23 mouse cellular contexts compared by ENCODE assay signal in genomic region chr5:123035089-123035488, GRCm38 (mm10). TPM values are rescaled to one million over a fixed set of nuclear protein-coding genes. Genes with fewer than 3 reads are reported as not detected.
DNase-seq lines count a peak whose midpoint lies in the region; ATAC-seq lines count a peak whose summit lies in the region.
"Had no signal": no experiment of that assay in that cellular context is flagged by ENCODE, and none has a peak within 500 bp of the region (broad histone marks: within the 10 kb centered on the region; RNA-seq: fewer than 3 reads in every experiment).

No protein-coding gene starts in this region.

- no peak for ATAC-seq in limb, embryonic 15.5 days (ENCODE audit: insufficient number of reproducible peaks, low FRiP score, low TSS enrichment, low read depth)
- peak; percentile 64 for ATAC-seq in liver, embryonic 13.5 days (ENCODE audit: low read depth)
- ATAC-seq in stomach, embryonic 16.5 days (ENCODE audit: insufficient read depth, low FRiP score): peak; percentile 31; the same call in 1 of the 2 replicates
- ATAC-seq: hindbrain, embryonic 16.5 days; midbrain, embryonic 15.5 days had no signal

- H3K4me1 ChIP-seq in limb, embryonic 15.5 days: peaks cover 22% of the 10 kb centered on the region
- H3K4me1 ChIP-seq in limb, embryonic 10.5 days: peaks cover 14% of the 10 kb centered on the region
- H3K4me1 ChIP-seq in erythroblast, embryonic 14.5 days (ENCODE audit: control insufficient read depth): peaks cover 52% of the 10 kb centered on the region
- peaks cover 38% of the 10 kb centered on the region for H3K4me1 ChIP-seq in liver, embryonic 13.5 days (replicated peaks)
- peaks cover 14% of the 10 kb centered on the region for H3K4me1 ChIP-seq in stomach, embryonic 16.5 days (ENCODE audit: control insufficient read depth, insufficient read depth, low read length)

- WGBS in limb, embryonic 15.5 days: 84% methylated on average over 4 of the region's 4 CpGs
- WGBS in limb, embryonic 10.5 days: 91% methylated on average over 4 of the region's 4 CpGs
- WGBS in liver, embryonic 13.5 days (ENCODE audit: insufficient replicate concordance): 84% methylated on average over 4 of the region's 4 CpGs
- 74% methylated on average over 4 of the region's 4 CpGs for WGBS in stomach, embryonic 16.5 days

- peak overlapping the region; percentile 43; the same call in 1 of the 2 replicates for H3K27ac ChIP-seq in limb, embryonic 15.5 days
- no peak overlapping the region for H3K27ac ChIP-seq in limb, embryonic 10.5 days
- peak overlapping the region; percentile 72 for H3K27ac ChIP-seq in liver, embryonic 13.5 days
- H3K27ac ChIP-seq in stomach, embryonic 16.5 days (ENCODE audit: low read length): 0 out of 2 replicates have a peak overlapping the region, but pooled peaks have one; percentile 49
- H3K27ac ChIP-seq: embryonic facial prominence, embryonic 10.5 days; forebrain, embryonic 12.5 days; heart, embryonic 10.5 days; hindbrain, embryonic 10.5 days; lung, embryonic 15.5 days; midbrain, embryonic 15.5 days; neural tube, embryonic 12.5 days had no signal

- no peak for DNase-seq in limb, embryonic 10.5 days (ENCODE audit: low spot score)
- no peak for DNase-seq in liver, embryonic 13.5 days
- no peak for DNase-seq in right cerebral cortex, adult 18-20 months
- no peak for DNase-seq in right cerebral cortex, postnatal 4 days
- DNase-seq in frontal cortex, postnatal 36 days (ENCODE audit: low spot score in 2 of 2): no peak
- DNase-seq: cerebellum, adult 11 months; layer of hippocampus, postnatal 36 days had no signal

- H3K4me2 ChIP-seq in limb, embryonic 15.5 days: no peak overlapping the region
- peak overlapping the region; percentile 23 for H3K4me2 ChIP-seq in liver, embryonic 13.5 days
- no peak overlapping the region for H3K4me2 ChIP-seq in stomach, embryonic 16.5 days (ENCODE audit: low read depth, low read length)
- H3K4me2 ChIP-seq: forebrain, embryonic 12.5 days; limb, embryonic 12.5 days; lung, embryonic 15.5 days; midbrain, embryonic 15.5 days; neural tube, embryonic 12.5 days; stomach, embryonic 15.5 days had no signal

- no peaks in the 10 kb centered on the region for H3K9me3 ChIP-seq in limb, embryonic 15.5 days
- no peaks in the 10 kb centered on the region for H3K9me3 ChIP-seq in limb, embryonic 10.5 days (replicated peaks)
- no peaks in the 10 kb centered on the region for H3K9me3 ChIP-seq in erythroblast, embryonic 14.5 days (ENCODE audit: control insufficient read depth, low read length)
- no peaks in the 10 kb centered on the region for H3K9me3 ChIP-seq in liver, embryonic 13.5 days (replicated peaks)
- no peaks in the 10 kb centered on the region for H3K9me3 ChIP-seq in stomach, embryonic 16.5 days (replicated peaks; ENCODE audit: control insufficient read depth, low read length)
- H3K9me3 ChIP-seq: forebrain, embryonic 12.5 days; heart, embryonic 10.5 days; lung, embryonic 15.5 days; midbrain, embryonic 15.5 days; neural tube, embryonic 12.5 days; stomach, embryonic 15.5 days had no signal

- no peak overlapping the region for H3K9ac ChIP-seq in limb, embryonic 15.5 days
- peak overlapping the region; percentile 26; the same call in 1 of the 2 replicates for H3K9ac ChIP-seq in liver, embryonic 13.5 days
- H3K9ac ChIP-seq in stomach, embryonic 16.5 days (ENCODE audit: low read length): no peak overlapping the region
- H3K9ac ChIP-seq: forebrain, embryonic 12.5 days; limb, embryonic 12.5 days; lung, embryonic 15.5 days; midbrain, embryonic 15.5 days; neural tube, embryonic 12.5 days; stomach, embryonic 15.5 days had no signal

- no peak overlapping the region for H3K4me3 ChIP-seq in limb, embryonic 15.5 days
- no peak overlapping the region for H3K4me3 ChIP-seq in limb, embryonic 10.5 days
- peak overlapping the region; percentile 14 for H3K4me3 ChIP-seq in erythroblast, embryonic 14.5 days (replicated peaks)
- H3K4me3 ChIP-seq in liver, embryonic 13.5 days (replicated peaks): no peak overlapping the region
- no peak overlapping the region for H3K4me3 ChIP-seq in stomach, embryonic 16.5 days (replicated peaks; ENCODE audit: low read length)
- H3K4me3 ChIP-seq: embryonic facial prominence, embryonic 10.5 days; forebrain, embryonic 12.5 days; heart, embryonic 10.5 days; hindbrain, embryonic 10.5 days; limb, embryonic 12.5 days; lung, embryonic 15.5 days; midbrain, embryonic 15.5 days; neural tube, embryonic 12.5 days; stomach, embryonic 15.5 days had no signal

- no peaks in the 10 kb centered on the region for H3K27me3 ChIP-seq in limb, embryonic 15.5 days
- H3K27me3 ChIP-seq in limb, embryonic 10.5 days (ENCODE audit: low read depth, poor library complexity, severe bottlenecking): no peaks in the 10 kb centered on the region
- no peaks in the 10 kb centered on the region; the same call in 1 of the 2 replicates for H3K27me3 ChIP-seq in erythroblast, embryonic 14.5 days (ENCODE audit: control insufficient read depth)
- H3K27me3 ChIP-seq in liver, embryonic 13.5 days: no peaks in the 10 kb centered on the region
- H3K27me3 ChIP-seq in stomach, embryonic 16.5 days (ENCODE audit: control insufficient read depth, insufficient read depth, low read length): no peaks in the 10 kb centered on the region
- H3K27me3 ChIP-seq: forebrain, embryonic 12.5 days; limb, embryonic 12.5 days; lung, embryonic 15.5 days; midbrain, embryonic 15.5 days; neural tube, embryonic 12.5 days; stomach, embryonic 15.5 days had no signal

- peaks cover 12% of the 10 kb centered on the region; the same call in 1 of the 2 replicates for H3K36me3 ChIP-seq in limb, embryonic 15.5 days
- peaks cover 24% of the 10 kb centered on the region for H3K36me3 ChIP-seq in limb, embryonic 10.5 days
- H3K36me3 ChIP-seq in erythroblast, embryonic 14.5 days (ENCODE audit: control insufficient read depth): no peaks in the 10 kb centered on the region; the same call in 1 of the 2 replicates
- peaks cover 8% of the 10 kb centered on the region for H3K36me3 ChIP-seq in liver, embryonic 13.5 days
- peaks cover 5% of the 10 kb centered on the region; the same call in 1 of the 2 replicates for H3K36me3 ChIP-seq in stomach, embryonic 16.5 days (ENCODE audit: control insufficient read depth, insufficient read depth, low read length)
- H3K36me3 ChIP-seq: midbrain, embryonic 15.5 days had no signal

RNA-seq across cellular contexts. Expression of gene Morn3, which starts 11.7 kb away (rescaled TPM):
- polyA plus RNA-seq in limb, embryonic 15.5 days (2015; fragmentation: Nextera tagmentation; extraction: Ambion mirVana): 1.0 TPM in 1 of 2 replicates, not detected in the other
- polyA plus RNA-seq in limb, embryonic 10.5 days (2016; fragmentation: Nextera tagmentation; extraction: Ambion mirVana): not detected in 2 replicates
- not detected in 2 replicates for polyA plus RNA-seq in erythroblast, embryonic 14.5 days (2012)
- not detected in 2 replicates for polyA plus RNA-seq in liver, embryonic 13.5 days (2015; fragmentation: Nextera tagmentation; extraction: Ambion mirVana)
- 1.0 TPM in 1 of 2 replicates, not detected in the other for polyA plus RNA-seq in stomach, embryonic 16.5 days (2015; fragmentation: Nextera tagmentation; extraction: Ambion mirVana)
- polyA plus RNA-seq: C2C12; embryonic facial prominence, embryonic 10.5 days; heart, embryonic 10.5 days; heart, postnatal 0 days; limb, embryonic 12.5 days; midbrain, embryonic 15.5 days; neural tube, embryonic 12.5 days; urinary bladder, adult 2 months had no signal

RNA-seq across cellular contexts. Expression of gene Orai1, which starts 20.2 kb away (rescaled TPM):
- polyA plus RNA-seq in limb, embryonic 15.5 days (2015; fragmentation: Nextera tagmentation; extraction: Ambion mirVana): 16.4 and 18.2 TPM in 2 replicates
- 10.2 and 11.5 TPM in 2 replicates for polyA plus RNA-seq in limb, embryonic 10.5 days (2016; fragmentation: Nextera tagmentation; extraction: Ambion mirVana)
- 0.88 and 1.4 TPM in 2 replicates for polyA plus RNA-seq in erythroblast, embryonic 14.5 days (2012)
- polyA plus RNA-seq in liver, embryonic 13.5 days (2015; fragmentation: Nextera tagmentation; extraction: Ambion mirVana): 6.6 and 8.2 TPM in 2 replicates
- 16.6 and 18.3 TPM in 2 replicates for polyA plus RNA-seq in stomach, embryonic 16.5 days (2015; fragmentation: Nextera tagmentation; extraction: Ambion mirVana)

RNA-seq across cellular contexts. Expression of gene Tmem120b, which starts 33.1 kb away (rescaled TPM):
- polyA plus RNA-seq in limb, embryonic 15.5 days (2015; fragmentation: Nextera tagmentation; extraction: Ambion mirVana): 18.8 and 23.1 TPM in 2 replicates
- 9.7 and 12.4 TPM in 2 replicates for polyA plus RNA-seq in limb, embryonic 10.5 days (2016; fragmentation: Nextera tagmentation; extraction: Ambion mirVana)
- 9.4 and 10.1 TPM in 2 replicates for polyA plus RNA-seq in erythroblast, embryonic 14.5 days (2012)
- polyA plus RNA-seq in liver, embryonic 13.5 days (2015; fragmentation: Nextera tagmentation; extraction: Ambion mirVana): 23.0 and 24.2 TPM in 2 replicates
- polyA plus RNA-seq in stomach, embryonic 16.5 days (2015; fragmentation: Nextera tagmentation; extraction: Ambion mirVana): 13.7 and 15.3 TPM in 2 replicates

RNA-seq across cellular contexts. Expression of gene Kdm2b, which starts 45.5 kb away (rescaled TPM):
- 42.1 and 46.0 TPM in 2 replicates for polyA plus RNA-seq in limb, embryonic 15.5 days (2015; fragmentation: Nextera tagmentation; extraction: Ambion mirVana)
- 108 and 115 TPM in 2 replicates for polyA plus RNA-seq in limb, embryonic 10.5 days (2016; fragmentation: Nextera tagmentation; extraction: Ambion mirVana)
- 2.1 and 2.4 TPM in 2 replicates for polyA plus RNA-seq in erythroblast, embryonic 14.5 days (2012)
- 21.3 and 23.6 TPM in 2 replicates for polyA plus RNA-seq in liver, embryonic 13.5 days (2015; fragmentation: Nextera tagmentation; extraction: Ambion mirVana)
- 33.2 and 37.4 TPM in 2 replicates for polyA plus RNA-seq in stomach, embryonic 16.5 days (2015; fragmentation: Nextera tagmentation; extraction: Ambion mirVana)
